Mouse (Mus musculus) myocyte (in vitro differentiated cells): ENCODE measurements around the gene Tac2.

Source experiments
- CEBPB ChIP-seq: IDR thresholded peaks from 2 replicates; pipeline ENCODE4 v1.6.1; 2011; ENCODE audit warnings: mild to moderate bottlenecking, moderate library complexity; ENCODE audit not compliant: poor library complexity, insufficient read depth, severe bottlenecking
- E2F4 ChIP-seq: IDR thresholded peaks from one replicate; pipeline ENCODE4 v1.6.1; 2011; ENCODE audit warnings: mild to moderate bottlenecking, control low read depth, moderate library complexity; ENCODE audit not compliant: insufficient read depth
- MAX ChIP-seq: IDR thresholded peaks from one replicate; pipeline ENCODE4 v1.6.1; 2011; ENCODE audit warnings: low read depth, mild to moderate bottlenecking, control low read depth
- MYOD1 ChIP-seq, 3 experiments: IDR thresholded peaks; one replicate each; pipeline ENCODE4 v1.6.1; 2011; ENCODE audit warnings: control low read depth in 2 of 3, low read depth in 2 of 3, mild to moderate bottlenecking in 2 of 3, moderate library complexity in 1 of 3; ENCODE audit not compliant: insufficient read length in 2 of 3, control insufficient read depth in 1 of 3
- MYOG ChIP-seq, 3 experiments: IDR thresholded peaks; one replicate each; pipeline ENCODE4 v1.6.1; 2011; ENCODE audit warnings: control low read depth in 2 of 3, low read depth in 2 of 3, mild to moderate bottlenecking in 2 of 3; ENCODE audit not compliant: insufficient read length in 2 of 3, control insufficient read depth in 1 of 3, insufficient read depth in 1 of 3
- POLR2A ChIP-seq: IDR thresholded peaks from one replicate; pipeline ENCODE4 v1.6.1; 2011; ENCODE audit warnings: low read depth, mild to moderate bottlenecking, control low read depth, moderate library complexity; ENCODE audit not compliant: insufficient read length
- POLR2AphosphoS2 ChIP-seq: IDR thresholded peaks from one replicate; pipeline ENCODE4 v1.6.1; 2011; ENCODE audit warnings: low read depth, control low read depth; ENCODE audit not compliant: insufficient read length
- REST ChIP-seq: IDR thresholded peaks from one replicate; pipeline ENCODE4 v1.6.1; 2011; ENCODE audit warnings: mild to moderate bottlenecking, control low read depth, moderate library complexity; ENCODE audit not compliant: insufficient read depth, insufficient read length
- SRF ChIP-seq: IDR thresholded peaks from one replicate; pipeline ENCODE4 v1.6.1; 2011; ENCODE audit warnings: low read depth; ENCODE audit not compliant: control insufficient read depth, insufficient read length
- TCF12 ChIP-seq: IDR thresholded peaks from one replicate; pipeline ENCODE4 v1.6.1; 2011; ENCODE audit warnings: mild to moderate bottlenecking, control low read depth; ENCODE audit not compliant: poor library complexity, insufficient read depth, severe bottlenecking
- TCF3 ChIP-seq: IDR thresholded peaks from one replicate; pipeline ENCODE4 v1.6.1; 2011; ENCODE audit warnings: low read depth, control low read depth; ENCODE audit not compliant: insufficient read length
- USF1 ChIP-seq: IDR thresholded peaks from one replicate; pipeline ENCODE4 v1.6.1; 2011; ENCODE audit warnings: low read depth, mild to moderate bottlenecking, control low read depth, moderate library complexity

- TF ChIP-seq MAX, result no peak
- peak; percentile 74 for TF ChIP-seq POLR2A
- peak in 1 of 3 experiments; percentile 60 for TF ChIP-seq MYOG (IDR thresholded peaks at IDR 0.05; ENCODE audit: control insufficient read depth in 1 of 3, insufficient read depth in 1 of 3, insufficient read length in 2 of 3, low read depth in 2 of 3)
- no peak for TF ChIP-seq TCF12
- peak; percentile 83 for TF ChIP-seq POLR2AphosphoS2
- peak in 1 of 3 experiments; percentile 50 for TF ChIP-seq MYOD1 (IDR thresholded peaks at IDR 0.05; ENCODE audit: control insufficient read depth in 1 of 3, insufficient read length in 2 of 3, low read depth in 2 of 3)
- TF ChIP-seq CEBPB, result no peak
- TF ChIP-seq USF1, result no peak
- TF ChIP-seq SRF, result no peak
- TF ChIP-seq E2F4, result peak; percentile 88
- no peak for TF ChIP-seq REST
- TF ChIP-seq TCF3, result no peak
These were observed 47.4 kb upstream of the Tac2 start for GRCm38 (mm10) chr10:127676691-127677548.
